Mouse (Mus musculus): ENCODE results near the gene Artn.

DNA sequence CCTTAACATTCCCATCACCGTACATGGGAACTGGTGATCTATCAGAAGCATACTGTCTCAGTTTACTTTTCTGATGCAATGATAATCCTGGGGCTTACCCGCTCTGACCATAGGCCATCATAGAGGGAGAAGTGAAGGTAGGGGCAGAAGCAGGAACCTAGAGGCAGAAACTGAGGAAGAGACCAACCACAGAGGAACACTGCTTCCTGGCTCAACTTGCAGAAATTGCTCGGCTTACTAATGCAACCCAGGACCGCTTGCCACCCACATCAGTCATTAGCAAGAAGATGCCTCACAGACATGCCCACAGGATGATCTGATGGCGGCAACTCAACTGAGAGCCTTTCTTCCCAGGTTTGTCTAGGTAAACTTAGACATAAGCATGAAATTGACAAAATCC lies 10.8 kb downstream of the Artn start:
- no peak for TF ChIP-seq CTCF (IDR thresholded peaks at IDR 0.05; ENCODE audit: borderline replicate concordance, control insufficient read depth, extremely low read depth, insufficient read depth, low read length, poor library complexity)
- TF ChIP-seq POLR2A (IDR thresholded peaks at IDR 0.05; ENCODE audit: control insufficient read depth, extremely low read depth, insufficient read depth, low read length, poor library complexity): no peak

Data from thymus, adult 2 months (tissue).